Mouse (Mus musculus): Measurements from ENCODE around the gene Kdm4b. TPM values are rescaled to one million over a fixed set of nuclear protein-coding genes. Genes with fewer than 3 reads are reported as not detected.

Gene Kdm4b
- 66.0 and 66.7 TPM in 2 replicates for polyA plus RNA-seq (2015; fragmentation: Nextera tagmentation; extraction: Ambion mirVana)

- Histone ChIP-seq H3K9me3 (no peaks in the 10 kb centered on the region), H3K9ac (peak within 1 kb of the TSS; percentile 92), H3K4me2 (peak within 1 kb of the TSS; percentile 83), H3K4me3 (peak within 1 kb of the TSS; percentile 79), H3K27ac (peak within 1 kb of the TSS; percentile 97), H3K4me1 (replicated peaks) (peaks cover 39% of the 10 kb centered on the region), H3K36me3 (0 out of 2 replicates have a peak, but pooled peaks cover 8% of the 10 kb centered on the region), H3K27me3 (no peaks in the 10 kb centered on the region)
- ATAC-seq (ENCODE audit: low FRiP score): peak; percentile 100
- 1% methylated on average over 57 of the region's 57 CpGs for WGBS
These were observed at the start of gene Kdm4b for GRCm38 (mm10) chr17:56325450-56326152. Gene Kdm4b (plus strand): TSS chr17:56326062.

DNA sequence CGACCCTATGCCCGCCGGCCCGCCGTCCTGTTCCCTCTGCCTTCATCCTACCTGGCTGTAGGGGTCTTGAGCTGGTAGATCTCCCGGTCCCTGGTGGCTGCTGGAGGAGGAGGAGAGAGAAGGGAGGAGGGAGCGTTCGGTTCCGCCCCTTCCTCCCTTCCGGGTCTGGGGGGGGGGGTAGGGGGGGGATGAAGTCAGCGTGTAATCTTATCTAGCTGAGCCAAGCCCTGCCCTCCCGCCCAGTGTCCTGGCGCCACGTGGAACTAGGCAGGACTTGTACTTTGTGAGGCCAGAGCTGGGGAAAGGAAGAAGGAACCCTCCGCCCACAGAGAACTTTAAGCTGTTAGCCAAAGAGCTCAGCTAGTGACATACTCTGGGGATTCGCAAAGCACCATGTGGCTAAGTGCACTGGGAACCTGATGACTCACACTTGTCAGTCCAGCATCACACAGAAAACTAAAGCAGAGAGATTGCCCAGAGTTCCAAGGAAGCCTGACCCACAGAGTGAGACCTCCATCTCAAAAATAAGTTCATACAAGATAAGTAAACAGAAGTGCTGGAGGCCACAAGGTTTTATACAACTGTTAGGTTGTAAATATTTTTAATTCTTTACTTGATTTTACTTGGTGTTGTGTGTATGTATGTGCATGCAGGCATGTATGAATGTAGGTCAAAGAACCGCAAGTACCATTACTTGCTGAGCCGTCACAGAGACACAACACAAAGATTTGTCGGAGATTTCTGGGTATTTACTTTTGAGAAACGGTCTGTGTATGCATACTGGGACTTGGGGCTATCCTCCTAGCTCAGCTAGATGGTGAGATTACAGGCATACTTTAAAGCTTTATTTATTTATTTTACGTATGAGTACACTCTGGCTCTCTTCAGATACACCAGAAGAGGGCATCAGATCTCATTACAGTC is 49.0 kb upstream of the Kdm4b start, which contains the start of gene Ticam1:
Gene Ticam1 (minus strand): TSS at position 144 of the 924 bp plus-strand sequence.
- H3K9me3 ChIP-seq: no peaks in the 10 kb centered on the region
- 10% methylated on average over 18 of the region's 21 CpGs for WGBS
- H3K4me3 ChIP-seq: peak within 1 kb of the TSS; percentile 44
- peak within 1 kb of the TSS; percentile 70 for H3K27ac ChIP-seq
- peak within 1 kb of the TSS; percentile 67 for H3K4me2 ChIP-seq
- peaks cover 16% of the 10 kb centered on the region for H3K4me1 ChIP-seq (replicated peaks)
- ATAC-seq (ENCODE audit: low FRiP score): peak; percentile 79
- H3K9ac ChIP-seq: peak within 1 kb of the TSS; percentile 70
- no peaks in the 10 kb centered on the region for H3K27me3 ChIP-seq
- peaks cover 8% of the 10 kb centered on the region for H3K36me3 ChIP-seq

DNA sequence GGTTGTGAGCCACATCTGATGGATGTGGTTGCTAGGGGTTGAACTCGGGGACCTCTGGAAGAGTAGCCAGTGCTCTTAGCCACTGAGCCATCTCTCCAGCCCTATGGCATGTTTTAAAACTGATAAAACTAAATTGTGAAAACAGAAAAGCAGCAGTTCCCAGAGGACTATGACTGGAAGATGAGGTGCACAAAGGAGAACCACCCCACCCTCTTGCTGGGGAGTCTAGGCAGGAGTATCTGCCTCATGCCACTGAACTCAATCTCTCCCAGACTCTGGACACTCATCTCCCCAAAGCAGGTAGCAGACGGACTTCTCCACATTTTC is 48.3 kb upstream of the Kdm4b start:
- ATAC-seq (ENCODE audit: low FRiP score): 0 out of 2 replicates have a peak, but pooled peaks have one; percentile 17
- no peaks in the 10 kb centered on the region for H3K27me3 ChIP-seq
- no peak overlapping the region; the same call in 1 of the 2 replicates for H3K9ac ChIP-seq
- H3K9me3 ChIP-seq: no peaks in the 10 kb centered on the region
- peaks cover 8% of the 10 kb centered on the region for H3K36me3 ChIP-seq
- no peak overlapping the region; the same call in 1 of the 2 replicates for H3K27ac ChIP-seq
- H3K4me1 ChIP-seq (replicated peaks): peaks cover 16% of the 10 kb centered on the region
- no peak overlapping the region for H3K4me3 ChIP-seq
- 57% methylated on average over 2 of the region's 2 CpGs for WGBS
- peak overlapping the region; percentile 67; the same call in 1 of the 2 replicates for H3K4me2 ChIP-seq

- Histone ChIP-seq H3K9ac (no peak overlapping the region), H3K27me3 (no peaks in the 10 kb centered on the region), H3K9me3 (no peaks in the 10 kb centered on the region), H3K4me3 (no peak overlapping the region), H3K36me3 (peaks cover 8% of the 10 kb centered on the region), H3K27ac (no peak overlapping the region), H3K4me2 (no peak overlapping the region), H3K4me1 (replicated peaks) (peaks cover 16% of the 10 kb centered on the region)
- no peak for ATAC-seq (ENCODE audit: low FRiP score)
- WGBS: 94% methylated on average over 5 of the region's 5 CpGs
These were observed 47.5 kb upstream of the Kdm4b start for GRCm38 (mm10) chr17:56278340-56278739.

- Histone ChIP-seq H3K9ac (no peak overlapping the region), H3K4me1 (replicated peaks) (peaks cover 16% of the 10 kb centered on the region), H3K9me3 (no peaks in the 10 kb centered on the region), H3K4me2 (no peak overlapping the region), H3K27me3 (no peaks in the 10 kb centered on the region), H3K4me3 (no peak overlapping the region), H3K36me3 (peaks cover 8% of the 10 kb centered on the region), H3K27ac (no peak overlapping the region)
- WGBS: 95% methylated on average over 12 of the region's 12 CpGs
- ATAC-seq (ENCODE audit: low FRiP score): no peak
These were observed 46.2 kb upstream of the Kdm4b start for GRCm38 (mm10) chr17:56279481-56280155.

GRCm38 (mm10) chr17:56281193-56281592 is 44.7 kb upstream of the Kdm4b start:
- peaks cover 13% of the 10 kb centered on the region for H3K4me1 ChIP-seq (replicated peaks)
- H3K4me2 ChIP-seq: no peak overlapping the region
- H3K36me3 ChIP-seq: peaks cover 11% of the 10 kb centered on the region
- ATAC-seq (ENCODE audit: low FRiP score): no peak
- no peaks in the 10 kb centered on the region for H3K27me3 ChIP-seq
- no peak overlapping the region for H3K9ac ChIP-seq
- H3K27ac ChIP-seq: no peak overlapping the region
- H3K9me3 ChIP-seq: no peaks in the 10 kb centered on the region
- WGBS: 90% methylated on average over 12 of the region's 12 CpGs
- H3K4me3 ChIP-seq: no peak overlapping the region

GRCm38 (mm10) chr17:56282802-56283201 is 43.1 kb upstream of the Kdm4b start:
- H3K4me2 ChIP-seq: no peak overlapping the region
- WGBS: 82% methylated on average over 4 of the region's 4 CpGs
- H3K9me3 ChIP-seq: no peaks in the 10 kb centered on the region
- H3K27me3 ChIP-seq: no peaks in the 10 kb centered on the region
- no peak overlapping the region for H3K4me3 ChIP-seq
- H3K36me3 ChIP-seq: peaks cover 11% of the 10 kb centered on the region
- peaks cover 3% of the 10 kb centered on the region; the same call in 1 of the 2 replicates for H3K4me1 ChIP-seq (replicated peaks)
- H3K27ac ChIP-seq: no peak overlapping the region
- ATAC-seq (ENCODE audit: low FRiP score): no peak
- H3K9ac ChIP-seq: 0 out of 2 replicates have a peak overlapping the region, but pooled peaks have one; percentile 43

GRCm38 (mm10) chr17:56283316-56283715 is 42.5 kb upstream of the Kdm4b start:
- Histone ChIP-seq H3K9ac (no peak overlapping the region), H3K27ac (no peak overlapping the region), H3K9me3 (no peaks in the 10 kb centered on the region), H3K27me3 (no peaks in the 10 kb centered on the region), H3K36me3 (peaks cover 11% of the 10 kb centered on the region), H3K4me3 (no peak overlapping the region), H3K4me1 (replicated peaks) (peaks cover 7% of the 10 kb centered on the region; the same call in 1 of the 2 replicates), H3K4me2 (no peak overlapping the region)
- WGBS: 87% methylated on average over 8 of the region's 8 CpGs
- ATAC-seq (ENCODE audit: low FRiP score): no peak

GRCm38 (mm10) chr17:56285995-56286394 is 39.9 kb upstream of the Kdm4b start:
- Histone ChIP-seq H3K27me3 (no peaks in the 10 kb centered on the region), H3K4me3 (no peak overlapping the region), H3K9me3 (no peaks in the 10 kb centered on the region), H3K27ac (no peak overlapping the region), H3K9ac (no peak overlapping the region), H3K4me1 (replicated peaks) (peaks cover 27% of the 10 kb centered on the region), H3K4me2 (no peak overlapping the region), H3K36me3 (peaks cover 8% of the 10 kb centered on the region)
- WGBS: 95% methylated on average over 11 of the region's 11 CpGs
- ATAC-seq (ENCODE audit: low FRiP score): no peak

DNA sequence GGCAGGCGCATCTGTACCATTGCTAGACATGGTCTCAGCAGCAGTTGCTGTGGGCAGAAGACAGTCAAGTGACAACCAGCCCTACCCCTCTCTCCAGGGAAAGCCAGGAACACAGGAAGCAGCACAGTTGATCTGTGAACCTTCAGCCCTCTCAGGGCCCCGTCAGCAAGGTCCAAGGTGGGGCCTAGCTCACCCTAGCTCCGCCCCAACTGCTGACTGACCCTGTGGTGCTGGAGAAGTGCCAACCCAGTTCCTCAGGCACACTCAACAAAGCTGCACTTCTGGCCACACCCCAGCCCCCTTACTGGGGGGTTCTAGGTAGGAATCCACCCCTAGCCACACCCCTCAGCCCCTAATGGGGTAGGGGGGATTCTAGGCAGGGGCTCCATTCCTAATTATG is 38.0 kb upstream of the Kdm4b start:
- no peak overlapping the region for H3K4me3 ChIP-seq
- peaks cover 34% of the 10 kb centered on the region for H3K4me1 ChIP-seq (replicated peaks)
- peak overlapping the region; percentile 39 for H3K9ac ChIP-seq
- no peaks in the 10 kb centered on the region for H3K27me3 ChIP-seq
- 65% methylated on average over 3 of the region's 3 CpGs for WGBS
- ATAC-seq (ENCODE audit: low FRiP score): no peak
- no peaks in the 10 kb centered on the region for H3K9me3 ChIP-seq
- no peak overlapping the region for H3K4me2 ChIP-seq
- H3K36me3 ChIP-seq: peaks cover 3% of the 10 kb centered on the region; the same call in 1 of the 2 replicates
- no peak overlapping the region for H3K27ac ChIP-seq

DNA sequence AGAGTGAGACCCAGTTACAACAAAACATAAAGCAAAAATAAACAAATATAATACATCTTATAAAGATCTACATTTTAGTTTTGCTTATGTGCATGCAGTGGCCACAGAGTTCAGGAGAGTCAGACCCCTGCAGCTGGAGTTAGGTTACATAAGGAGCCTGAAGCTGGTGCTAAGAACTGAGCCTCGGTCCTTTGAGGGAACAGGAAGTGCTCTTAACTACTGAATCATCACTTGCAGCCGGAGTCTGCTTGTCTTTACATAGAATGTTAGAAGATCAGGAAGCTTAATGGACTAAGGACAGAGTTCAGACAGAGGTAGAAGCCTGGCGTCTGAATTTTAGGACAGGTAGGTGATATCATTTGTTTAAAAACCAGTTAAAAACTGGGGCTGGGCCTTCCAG is 37.0 kb upstream of the Kdm4b start:
- no peaks in the 10 kb centered on the region for H3K9me3 ChIP-seq
- WGBS: 59% methylated on average over 3 of the region's 3 CpGs

More for the DNA sequence above, 37.0 kb upstream of the Kdm4b start:
- H3K27me3 ChIP-seq: no peaks in the 10 kb centered on the region
- peak overlapping the region; percentile 35; the same call in 1 of the 2 replicates for H3K9ac ChIP-seq
- peaks cover 3% of the 10 kb centered on the region; the same call in 1 of the 2 replicates for H3K36me3 ChIP-seq
- H3K4me3 ChIP-seq: 0 out of 2 replicates have a peak overlapping the region, but pooled peaks have one; percentile 23
- peak overlapping the region; percentile 71 for H3K27ac ChIP-seq
- no peak for ATAC-seq (ENCODE audit: low FRiP score)
- peaks cover 34% of the 10 kb centered on the region for H3K4me1 ChIP-seq (replicated peaks)
- peak overlapping the region; percentile 46 for H3K4me2 ChIP-seq

Measured in hindbrain, embryonic 13.5 days (tissue).